In the genomic region with DNA sequence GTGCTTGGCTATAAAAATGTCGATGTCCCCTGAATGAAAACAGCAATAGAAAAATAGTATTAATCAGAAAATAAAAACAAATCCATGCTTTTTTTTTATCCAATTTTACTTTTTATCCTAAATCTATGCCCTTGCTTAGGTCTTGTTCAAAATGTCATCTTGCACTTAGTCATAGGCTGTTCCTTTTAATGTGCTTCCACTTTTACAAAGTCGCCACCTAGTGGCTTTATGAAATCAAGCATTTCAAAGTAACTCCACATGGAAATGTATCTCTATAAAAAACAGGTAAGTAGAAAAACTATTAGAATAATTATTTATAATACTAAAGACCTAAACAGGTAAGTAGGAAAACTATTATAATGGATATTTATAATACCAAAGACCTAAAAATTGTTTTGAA, we compare ENCODE assay signal across 8 mouse cellular contexts. TPM values are rescaled to one million over a fixed set of nuclear protein-coding genes. Genes with fewer than 3 reads are reported as not detected.
DNase-seq lines count a peak whose midpoint lies in the region; ATAC-seq and TF ChIP-seq lines count a peak whose summit lies in the region.

No protein-coding gene starts in this region.

- in situ Hi-C loops in CH12.LX (cut with MboI; ENCODE audit: low pct_ligation_motif_present, low pct_unique_long_range_greater_than_20kb, low sequenced_read_pairs): no loop called here

- H3K4me1 ChIP-seq in kidney, postnatal 0 days (replicated peaks; ENCODE audit: insufficient read depth, low read length): 0 out of 2 replicates have a peak, but pooled peaks cover 4% of the 10 kb centered on the region
- no peaks in the 10 kb centered on the region for H3K4me1 ChIP-seq in CH12.LX (ENCODE audit: control insufficient read depth in 1 of 2, insufficient read depth in 2 of 2)

- no peaks in the 10 kb centered on the region for H3K27me3 ChIP-seq in kidney, postnatal 0 days (ENCODE audit: insufficient read depth, low read length)
- no peaks in the 10 kb centered on the region for H3K27me3 ChIP-seq in CH12.LX (replicated peaks)

- DNase-seq in kidney, postnatal 0 days (ENCODE audit: low spot score): peak; percentile 83
- no peak for DNase-seq in kidney, adult 18-20 months
- no peak for DNase-seq in CH12.LX (ENCODE audit: extremely low read depth)
- peak; percentile 76 for DNase-seq in brain, embryonic 14.5 days (ENCODE audit: low read depth)
- DNase-seq in ovary, postnatal 10 days (ENCODE audit: low spot score): no peak
- DNase-seq in heart, postnatal 14 days: no peak
- no peak for DNase-seq in heart, adult 8-10 months (ENCODE audit: low spot score)

- no peak for ATAC-seq in kidney, postnatal 0 days (replicated peaks; ENCODE audit: low FRiP score, low read depth)
- 0 out of 2 replicates have a peak, but pooled peaks have one; percentile 63 for ATAC-seq in megakaryocyte, adult 5-6 weeks (ENCODE audit: poor library complexity, severe bottlenecking)

- H3K36me3 ChIP-seq in kidney, postnatal 0 days (ENCODE audit: insufficient read depth, low read length): peaks cover 10% of the 10 kb centered on the region
- H3K36me3 ChIP-seq in CH12.LX (replicated peaks in 1 of 2; ENCODE audit: control insufficient read depth in 1 of 2, insufficient read depth in 1 of 2, low read length in 1 of 2): peaks cover 16 to 32% of the 10 kb centered on the region in 2 experiments

- H3K27ac ChIP-seq in kidney, postnatal 0 days: no peak overlapping the region
- H3K27ac ChIP-seq in CH12.LX (ENCODE audit: insufficient read depth, low read depth): no peak overlapping the region

- dilution Hi-C loops in CH12.LX (cut with MboI; ENCODE audit: extremely low pct_ligation_motif_present, extremely low pct_unique_long_range_greater_than_20kb, low sequenced_read_pairs): no loop called here

- no peaks in the 10 kb centered on the region for H3K79me2 ChIP-seq in CH12.LX (replicated peaks; ENCODE audit: control insufficient read depth, extremely low read depth, insufficient read depth, poor library complexity, severe bottlenecking)

- 45% methylated on average over 2 of the region's 2 CpGs for WGBS in kidney, postnatal 0 days

- H3K4me2 ChIP-seq in kidney, postnatal 0 days (ENCODE audit: low read length): no peak overlapping the region
- no peak overlapping the region for H3K4me2 ChIP-seq in CH12.LX (ENCODE audit: insufficient read depth, low read depth, poor library complexity, severe bottlenecking)

- TF ChIP-seq EP300 in CH12.LX (IDR thresholded peaks at IDR 0.05; ENCODE audit: low read length): no peak

- peak; percentile 79 for TF ChIP-seq CTCF in kidney, postnatal 0 days (IDR thresholded peaks at IDR 0.05; ENCODE audit: low read depth)
- TF ChIP-seq CTCF in CH12.LX (conservative IDR thresholded peaks at IDR 0.05 in 1 of 2, IDR thresholded peaks at IDR 0.05 in 1 of 2; ENCODE audit: low read depth in 2 of 2, low read length in 2 of 2): peak; percentile 6 to 73; a peak in 3 of 4 replicates
- 0 out of 2 replicates have a peak, but pooled peaks have one; percentile 24 for TF ChIP-seq CTCF in brain, embryonic 14.5 days (IDR thresholded peaks at IDR 0.05; ENCODE audit: borderline replicate concordance, extremely low read depth, insufficient read depth, insufficient read length)

- no peak overlapping the region for H3K9ac ChIP-seq in kidney, postnatal 0 days (ENCODE audit: low read depth, low read length)
- H3K9ac ChIP-seq in CH12.LX (ENCODE audit: insufficient read depth, low read depth): no peak overlapping the region

- H3K4me3 ChIP-seq in kidney, postnatal 0 days (replicated peaks; ENCODE audit: low read depth, low read length): no peak overlapping the region
- H3K4me3 ChIP-seq in CH12.LX (replicated peaks in 1 of 3; ENCODE audit: low read depth in 2 of 3, low read length in 2 of 3, poor library complexity in 1 of 3): no peak overlapping the region

- no peak for TF ChIP-seq POLR2A in CH12.LX (IDR thresholded peaks at IDR 0.05; ENCODE audit: low read depth, low read length)
- TF ChIP-seq POLR2A in brain, embryonic 14.5 days (IDR thresholded peaks at IDR 0.05; ENCODE audit: borderline replicate concordance, extremely low read depth, insufficient read depth, insufficient read length, poor library complexity, severe bottlenecking): no peak

- no peaks in the 10 kb centered on the region for H3K9me3 ChIP-seq in kidney, postnatal 0 days (replicated peaks; ENCODE audit: low read length)
- no peaks in the 10 kb centered on the region for H3K9me3 ChIP-seq in CH12.LX (replicated peaks; ENCODE audit: low read length)

- intact Hi-C loops in heart, postnatal 14 days (cut with DNase I): no loop called here

- TF ChIP-seq RAD21 in CH12.LX (IDR thresholded peaks at IDR 0.05; ENCODE audit: low read depth, low read length): peak; percentile 69

TF ChIP-seq in CH12.LX, 34 proteins besides CTCF, POLR2A, EP300 and RAD21:
- TF ChIP-seq MYC (IDR thresholded peaks at IDR 0.05; ENCODE audit: low read depth, low read length) (no peak), MAFK (IDR thresholded peaks at IDR 0.05; ENCODE audit: insufficient replicate concordance, low read length) (no peak), SIN3A (IDR thresholded peaks at IDR 0.05; ENCODE audit: low read length) (no peak), KAT2A (IDR thresholded peaks at IDR 0.05; ENCODE audit: insufficient replicate concordance, low read length) (no peak), ZKSCAN1 (IDR thresholded peaks at IDR 0.05; ENCODE audit: borderline replicate concordance, low read depth, low read length) (no peak), ETS1 (conservative IDR thresholded peaks at IDR 0.05; ENCODE audit: low read depth, low read length) (no peak), SMC3 (IDR thresholded peaks at IDR 0.05; ENCODE audit: low read depth, low read length) (peak; percentile 64), ZMIZ1 (IDR thresholded peaks at IDR 0.05; ENCODE audit: low read depth, low read length) (no peak), HCFC1 (IDR thresholded peaks at IDR 0.05; ENCODE audit: low read depth, low read length) (no peak)

RNA-seq across cellular contexts. Expression of a gene that starts 1.3 kb away (rescaled TPM):
- polyA plus RNA-seq in kidney, postnatal 0 days (2015; fragmentation: Nextera tagmentation; extraction: Ambion mirVana): 0.03 and 0.06 TPM in 2 replicates
- total RNA-seq in CH12.LX (2012; rRNA removed): not detected in 2 replicates
- total RNA-seq in CH12.LX (2014; rRNA removed): not detected in 2 replicates
- polyA plus RNA-seq in CH12.LX (2012; ENCODE audit: insufficient read length, low read depth): not detected in 2 replicates
- 0.82 and 1.4 TPM in 2 replicates for polyA plus RNA-seq in brain, embryonic 14.5 days (2012; rRNA removed)
- not detected in 2 replicates for total RNA-seq in megakaryocyte, adult 5-6 weeks (2015)
- total RNA-seq in megakaryocyte, adult 5-6 weeks (2017): 0.16 TPM in 1 of 2 replicates, not detected in the other
- total RNA-seq in heart, postnatal 14 days (2021): under 1 TPM; 0.29 to 0.38 TPM
- under 1 TPM; 0.37 to 0.81 (median 0.57) TPM for total RNA-seq in heart, adult 8-10 months (2022)

RNA-seq across cellular contexts. Expression of a gene that starts 11.6 kb away (rescaled TPM):
- 557 and 637 TPM in 2 replicates for polyA plus RNA-seq in kidney, postnatal 0 days (2015; fragmentation: Nextera tagmentation; extraction: Ambion mirVana)
- 162 and 222 TPM in 2 replicates for total RNA-seq in CH12.LX (2012; rRNA removed)
- total RNA-seq in CH12.LX (2014; rRNA removed): 67.2 and 92.0 TPM in 2 replicates
- polyA plus RNA-seq in CH12.LX (2012; ENCODE audit: insufficient read length, low read depth): 372 and 433 TPM in 2 replicates
- 20.1 and 36.1 TPM in 2 replicates for polyA plus RNA-seq in brain, embryonic 14.5 days (2012; rRNA removed)
- 76.0 and 90.1 TPM in 2 replicates for total RNA-seq in megakaryocyte, adult 5-6 weeks (2015)
- 160 and 182 TPM in 2 replicates for total RNA-seq in megakaryocyte, adult 5-6 weeks (2017)
- 1,000 to 10,000 TPM; 1,207 to 1,226 TPM for total RNA-seq in heart, postnatal 14 days (2021)
- 1,000 to 10,000 TPM; 1,425 to 1,947 (median 1,659) TPM for total RNA-seq in heart, adult 8-10 months (2022)

RNA-seq across cellular contexts. Expression of a gene that starts 11.7 kb away (rescaled TPM):
- polyA plus RNA-seq in kidney, postnatal 0 days (2015; fragmentation: Nextera tagmentation; extraction: Ambion mirVana): 0.78 and 1.0 TPM in 2 replicates
- not detected in 2 replicates for total RNA-seq in CH12.LX (2012; rRNA removed)
- not detected in 2 replicates for total RNA-seq in CH12.LX (2014; rRNA removed)
- polyA plus RNA-seq in CH12.LX (2012; ENCODE audit: insufficient read length, low read depth): 0.10 TPM in 2 replicates
- polyA plus RNA-seq in brain, embryonic 14.5 days (2012; rRNA removed): 0.01 and 0.03 TPM in 2 replicates
- total RNA-seq in megakaryocyte, adult 5-6 weeks (2015): not detected in 2 replicates
- total RNA-seq in megakaryocyte, adult 5-6 weeks (2017): not detected in 2 replicates
- 10 to 100 TPM; 42.9 to 47.5 TPM for total RNA-seq in heart, postnatal 14 days (2021)
- total RNA-seq in heart, adult 8-10 months (2022): 10 to 100 TPM; 54.3 to 71.9 (median 65.6) TPM

Comparison
In these comparisons a context has a peak if more than half of its experiments do, and no peak if none do; other contexts are left out.
1. DNase-seq: peak in kidney, postnatal 0 days (single experiment) and brain, embryonic 14.5 days (single experiment); none in kidney, adult 18-20 months (single experiment), CH12.LX (single experiment), ovary, postnatal 10 days (single experiment), heart, postnatal 14 days (0 of 2) and heart, adult 8-10 months (single experiment).
2. CTCF ChIP-seq: peak in every context shown above with its lines; median percentile 79 in kidney, postnatal 0 days; 40 in CH12.LX; 24 in brain, embryonic 14.5 days.
3. RNA of a gene that starts 11.6 kb away (total RNA-seq): 1,425 to 1,947 TPM in heart, adult 8-10 months and 1,207 to 1,226 TPM in heart, postnatal 14 days; 67.2 to 222 TPM in CH12.LX and 76.0 to 182 TPM in megakaryocyte, adult 5-6 weeks; every median in the first group is over 4 times any median in the second.
4. RNA of a gene that starts 11.7 kb away (total RNA-seq): 54.3 to 71.9 TPM in heart, adult 8-10 months and 42.9 to 47.5 TPM in heart, postnatal 14 days; not detected in CH12.LX and not detected in megakaryocyte, adult 5-6 weeks; every median in the first group is over 10 times any median in the second.